Mouse (Mus musculus): ENCODE measurements around the gene Tcp11. TPM values are rescaled to one million over a fixed set of nuclear protein-coding genes. Genes with fewer than 3 reads are reported as not detected.

The Tcp11 gene
- polyA plus RNA-seq, 1 experiment = 18.9 TPM

DNA sequence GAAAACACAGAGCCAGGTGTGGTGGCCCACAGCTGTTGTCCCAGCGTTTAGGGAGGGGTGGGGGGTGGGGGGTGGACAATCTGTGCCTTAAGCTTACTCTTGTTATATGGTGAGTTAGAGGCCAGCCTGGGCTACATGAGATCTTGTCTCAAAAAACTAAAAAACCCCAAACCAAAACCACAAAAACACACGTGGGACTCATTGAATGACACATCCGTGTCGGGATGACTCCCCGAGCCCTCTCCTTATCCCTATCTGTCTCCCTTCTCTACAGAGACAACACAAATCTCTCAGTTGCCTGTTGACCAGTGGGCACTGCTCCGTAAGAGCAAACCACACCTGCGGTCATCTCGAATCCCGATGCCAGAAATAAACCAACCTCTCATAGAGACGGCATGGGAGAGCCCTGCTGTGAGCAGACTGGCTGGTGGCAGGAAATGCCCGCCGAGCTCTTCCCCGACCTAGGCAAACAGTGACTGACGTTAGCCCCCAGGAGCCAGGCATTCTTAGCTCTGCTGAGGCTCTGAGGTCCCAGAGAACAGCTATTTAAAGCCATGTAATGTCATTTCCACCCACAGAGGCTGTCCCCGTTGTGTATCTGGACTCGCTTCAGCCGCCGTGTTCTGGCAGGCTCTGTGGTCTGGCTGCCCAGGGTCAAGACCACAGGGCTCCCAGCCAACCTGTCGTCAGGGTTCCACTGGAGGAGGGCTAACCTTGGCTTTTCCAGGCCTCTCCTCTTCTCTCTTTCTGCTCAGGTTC lies 37.2 kb upstream of the Tcp11 start:
- Histone ChIP-seq H3K9me3 (replicated peaks; ENCODE audit: control insufficient read depth, insufficient read depth, low read length, poor library complexity, severe bottlenecking) (no peaks in the 10 kb centered on the region), H3K27ac (ENCODE audit: insufficient read depth, low read length) (no peak overlapping the region), H3K27me3 (ENCODE audit: control insufficient read depth, insufficient read depth, low read length, poor library complexity, severe bottlenecking) (no peaks in the 10 kb centered on the region), H3K36me3 (ENCODE audit: control insufficient read depth, insufficient read depth, low read length, poor library complexity, severe bottlenecking) (no peaks in the 10 kb centered on the region), H3K4me3 (ENCODE audit: low read depth, low read length) (no peak overlapping the region), H3K9ac (ENCODE audit: low read depth, poor library complexity, severe bottlenecking) (no peak overlapping the region), H3K4me1 (ENCODE audit: control insufficient read depth, insufficient read depth, low read length) (no peaks in the 10 kb centered on the region)
- TF ChIP-seq EP300 (IDR thresholded peaks at IDR 0.05; ENCODE audit: insufficient read depth, low read depth, low read length) = no peak
- no peak for TF ChIP-seq POLR2A (IDR thresholded peaks at IDR 0.05; ENCODE audit: insufficient read depth, low read length)
- no peak for TF ChIP-seq CTCF (IDR thresholded peaks at IDR 0.05; ENCODE audit: low read depth, low read length)

DNA sequence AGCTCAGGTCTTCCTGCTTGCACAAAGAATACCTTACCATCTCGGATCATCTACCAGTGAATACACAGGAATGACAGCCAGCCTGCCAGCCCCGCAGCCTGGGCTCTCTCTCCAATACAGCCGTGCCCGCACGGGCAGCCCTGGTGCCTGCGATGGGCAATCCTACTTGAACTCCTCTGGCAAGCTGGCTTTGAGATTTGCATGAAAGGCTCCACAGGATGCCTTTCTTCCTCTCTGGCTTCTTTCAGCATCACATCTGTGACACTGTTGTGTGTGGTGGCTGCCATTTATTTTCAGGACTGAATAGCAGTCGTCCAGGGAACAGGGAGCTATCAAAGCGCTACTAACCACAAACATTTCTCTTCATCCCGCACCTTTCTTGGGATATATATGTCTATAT lies 35.9 kb upstream of the Tcp11 start:
- Histone ChIP-seq H3K4me3 (ENCODE audit: low read depth, low read length) (no peak overlapping the region), H3K36me3 (ENCODE audit: control insufficient read depth, insufficient read depth, low read length, poor library complexity, severe bottlenecking) (no peaks in the 10 kb centered on the region), H3K27me3 (ENCODE audit: control insufficient read depth, insufficient read depth, low read length, poor library complexity, severe bottlenecking) (no peaks in the 10 kb centered on the region), H3K9ac (ENCODE audit: low read depth, poor library complexity, severe bottlenecking) (no peak overlapping the region), H3K27ac (ENCODE audit: insufficient read depth, low read length) (no peak overlapping the region), H3K4me1 (ENCODE audit: control insufficient read depth, insufficient read depth, low read length) (no peaks in the 10 kb centered on the region), H3K9me3 (replicated peaks; ENCODE audit: control insufficient read depth, insufficient read depth, low read length, poor library complexity, severe bottlenecking) (no peaks in the 10 kb centered on the region)
- no peak for TF ChIP-seq POLR2A (IDR thresholded peaks at IDR 0.05; ENCODE audit: insufficient read depth, low read length)
- TF ChIP-seq CTCF (IDR thresholded peaks at IDR 0.05; ENCODE audit: low read depth, low read length) = no peak

DNA sequence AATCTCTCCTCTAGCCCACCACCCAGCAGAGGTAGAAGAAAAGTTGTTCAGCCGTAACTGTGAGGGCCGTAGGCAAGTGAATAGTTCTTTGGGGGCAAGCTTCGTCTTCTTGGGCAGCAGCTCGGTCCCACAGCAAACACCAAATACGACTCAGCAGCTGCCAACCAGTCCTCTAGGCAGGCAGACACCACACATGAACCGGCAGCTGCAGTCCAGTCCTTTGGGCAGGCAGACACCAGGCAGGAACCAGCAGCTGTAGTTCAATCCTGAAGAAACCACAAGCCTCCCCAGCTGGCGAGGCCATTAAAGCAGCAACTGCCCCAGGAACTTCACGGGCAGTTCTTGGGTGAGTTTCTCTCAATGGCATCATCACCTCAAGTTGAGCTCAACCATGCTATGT lies 31.8 kb upstream of the Tcp11 start:
- no peak overlapping the region for H3K9ac ChIP-seq (ENCODE audit: low read depth, poor library complexity, severe bottlenecking)
- H3K36me3 ChIP-seq (ENCODE audit: control insufficient read depth, insufficient read depth, low read length, poor library complexity, severe bottlenecking) = no peaks in the 10 kb centered on the region
- no peaks in the 10 kb centered on the region for H3K27me3 ChIP-seq (ENCODE audit: control insufficient read depth, insufficient read depth, low read length, poor library complexity, severe bottlenecking)
- no peak overlapping the region for H3K27ac ChIP-seq (ENCODE audit: insufficient read depth, low read length)
- no peaks in the 10 kb centered on the region for H3K9me3 ChIP-seq (replicated peaks; ENCODE audit: control insufficient read depth, insufficient read depth, low read length, poor library complexity, severe bottlenecking)
- TF ChIP-seq CTCF (IDR thresholded peaks at IDR 0.05; ENCODE audit: low read depth, low read length) (no peak), POLR2A (IDR thresholded peaks at IDR 0.05; ENCODE audit: insufficient read depth, low read length) (no peak), EP300 (IDR thresholded peaks at IDR 0.05; ENCODE audit: insufficient read depth, low read depth, low read length) (no peak)
- no peaks in the 10 kb centered on the region for H3K4me1 ChIP-seq (ENCODE audit: control insufficient read depth, insufficient read depth, low read length)
- H3K4me3 ChIP-seq (ENCODE audit: low read depth, low read length) = no peak overlapping the region

DNA sequence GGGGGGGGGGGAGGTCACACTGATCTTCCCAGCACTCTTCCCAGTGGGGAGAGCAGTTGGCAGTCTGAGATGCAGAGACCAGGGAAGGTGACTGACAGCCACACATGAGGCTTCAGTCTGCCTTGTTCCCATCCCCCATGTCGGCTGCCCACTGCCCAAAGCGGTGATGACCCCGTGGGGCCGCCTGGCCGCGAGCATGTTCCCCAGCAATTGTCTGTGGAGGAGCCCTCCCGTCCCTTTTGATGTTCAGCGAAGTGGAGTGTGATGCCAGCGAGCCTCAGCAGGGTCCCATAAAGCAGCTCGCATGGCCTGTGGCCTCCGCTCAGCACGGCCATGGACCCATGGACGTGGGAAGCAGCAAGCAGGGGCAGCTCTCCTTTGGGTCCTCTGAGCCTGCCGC lies 26.8 kb upstream of the Tcp11 start:
- no peaks in the 10 kb centered on the region for H3K4me1 ChIP-seq (ENCODE audit: control insufficient read depth, insufficient read depth, low read length)
- H3K4me3 ChIP-seq (ENCODE audit: low read depth, low read length) = no peak overlapping the region
- no peaks in the 10 kb centered on the region for H3K36me3 ChIP-seq (ENCODE audit: control insufficient read depth, insufficient read depth, low read length, poor library complexity, severe bottlenecking)
- no peaks in the 10 kb centered on the region for H3K9me3 ChIP-seq (replicated peaks; ENCODE audit: control insufficient read depth, insufficient read depth, low read length, poor library complexity, severe bottlenecking)
- H3K27ac ChIP-seq (ENCODE audit: insufficient read depth, low read length) = no peak overlapping the region
- H3K9ac ChIP-seq (ENCODE audit: low read depth, poor library complexity, severe bottlenecking) = no peak overlapping the region
- no peaks in the 10 kb centered on the region for H3K27me3 ChIP-seq (ENCODE audit: control insufficient read depth, insufficient read depth, low read length, poor library complexity, severe bottlenecking)
- TF ChIP-seq EP300 (IDR thresholded peaks at IDR 0.05; ENCODE audit: insufficient read depth, low read depth, low read length) (no peak), POLR2A (IDR thresholded peaks at IDR 0.05; ENCODE audit: insufficient read depth, low read length) (no peak), CTCF (IDR thresholded peaks at IDR 0.05; ENCODE audit: low read depth, low read length) (no peak)

DNA sequence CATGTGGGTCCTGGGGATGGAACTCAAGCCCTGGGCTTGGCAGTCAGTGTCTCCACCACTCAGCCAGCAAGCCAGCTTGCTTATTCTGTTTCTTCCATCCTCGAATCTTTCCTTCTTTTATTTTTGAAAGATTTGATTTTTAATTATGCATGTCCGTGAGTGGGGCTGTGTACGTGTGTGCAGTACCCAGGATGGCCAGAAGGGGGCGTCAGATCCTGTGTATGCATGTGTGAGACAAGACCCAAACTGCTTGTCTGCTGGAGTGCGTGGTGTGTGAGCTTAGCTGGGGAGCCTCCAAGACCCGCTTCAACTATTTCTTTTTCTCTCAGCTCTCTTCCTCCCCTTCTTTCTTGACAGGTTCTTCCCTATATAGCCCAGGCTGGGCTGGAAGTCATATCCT lies 25.9 kb upstream of the Tcp11 start:
- Histone ChIP-seq H3K27ac (ENCODE audit: insufficient read depth, low read length) (no peak overlapping the region), H3K36me3 (ENCODE audit: control insufficient read depth, insufficient read depth, low read length, poor library complexity, severe bottlenecking) (no peaks in the 10 kb centered on the region), H3K4me1 (ENCODE audit: control insufficient read depth, insufficient read depth, low read length) (no peaks in the 10 kb centered on the region), H3K9me3 (replicated peaks; ENCODE audit: control insufficient read depth, insufficient read depth, low read length, poor library complexity, severe bottlenecking) (no peaks in the 10 kb centered on the region), H3K27me3 (ENCODE audit: control insufficient read depth, insufficient read depth, low read length, poor library complexity, severe bottlenecking) (no peaks in the 10 kb centered on the region), H3K9ac (ENCODE audit: low read depth, poor library complexity, severe bottlenecking) (no peak overlapping the region), H3K4me3 (ENCODE audit: low read depth, low read length) (no peak overlapping the region)
- no peak for TF ChIP-seq EP300 (IDR thresholded peaks at IDR 0.05; ENCODE audit: insufficient read depth, low read depth, low read length)
- TF ChIP-seq CTCF (IDR thresholded peaks at IDR 0.05; ENCODE audit: low read depth, low read length) = peak; percentile 92
- no peak for TF ChIP-seq POLR2A (IDR thresholded peaks at IDR 0.05; ENCODE audit: insufficient read depth, low read length)

DNA sequence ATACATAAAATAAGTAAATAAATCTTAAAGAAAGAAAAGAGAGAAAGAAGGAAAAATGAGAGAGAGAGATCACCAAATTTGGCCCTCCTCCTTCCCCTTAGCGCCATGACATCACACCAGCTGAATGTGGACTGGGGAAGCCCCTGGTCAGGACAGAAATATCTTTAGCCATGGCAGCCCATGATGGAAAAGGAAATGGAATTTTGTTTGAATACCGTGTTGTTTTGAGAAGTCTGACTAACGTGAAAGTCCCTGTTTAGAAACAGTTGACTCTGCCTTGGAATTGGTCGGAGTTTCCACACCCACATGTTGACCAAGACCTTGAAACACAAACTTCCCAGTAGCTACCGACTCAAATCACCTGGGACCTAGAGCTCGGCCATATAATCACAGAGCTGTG lies 24.0 kb upstream of the Tcp11 start:
- no peaks in the 10 kb centered on the region for H3K27me3 ChIP-seq (ENCODE audit: control insufficient read depth, insufficient read depth, low read length, poor library complexity, severe bottlenecking)
- H3K9ac ChIP-seq (ENCODE audit: low read depth, poor library complexity, severe bottlenecking) = peak overlapping the region; percentile 66
- H3K9me3 ChIP-seq (replicated peaks; ENCODE audit: control insufficient read depth, insufficient read depth, low read length, poor library complexity, severe bottlenecking) = no peaks in the 10 kb centered on the region
- TF ChIP-seq EP300 (IDR thresholded peaks at IDR 0.05; ENCODE audit: insufficient read depth, low read depth, low read length) (no peak), POLR2A (IDR thresholded peaks at IDR 0.05; ENCODE audit: insufficient read depth, low read length) (no peak), CTCF (IDR thresholded peaks at IDR 0.05; ENCODE audit: low read depth, low read length) (no peak)
- H3K4me1 ChIP-seq (ENCODE audit: control insufficient read depth, insufficient read depth, low read length) = no peaks in the 10 kb centered on the region
- no peak overlapping the region for H3K4me3 ChIP-seq (ENCODE audit: low read depth, low read length)
- no peak overlapping the region for H3K27ac ChIP-seq (ENCODE audit: insufficient read depth, low read length)
- H3K36me3 ChIP-seq (ENCODE audit: control insufficient read depth, insufficient read depth, low read length, poor library complexity, severe bottlenecking) = no peaks in the 10 kb centered on the region

Data from ES-Bruce4 (cell line).